Mouse (Mus musculus): ENCODE measurements around the gene Esyt3.

The Esyt3 gene

GRCm38 (mm10) chr9:99353390-99353789 lies 5.0 kb downstream of the Esyt3 start:
- no peak for DNase-seq

GRCm38 (mm10) chr9:99352964-99353363 lies 5.4 kb downstream of the Esyt3 start:
- DNase-seq, result no peak

GRCm38 (mm10) chr9:99345351-99345792 lies 13.0 kb downstream of the Esyt3 start:
- DNase-seq, result no peak

DNA sequence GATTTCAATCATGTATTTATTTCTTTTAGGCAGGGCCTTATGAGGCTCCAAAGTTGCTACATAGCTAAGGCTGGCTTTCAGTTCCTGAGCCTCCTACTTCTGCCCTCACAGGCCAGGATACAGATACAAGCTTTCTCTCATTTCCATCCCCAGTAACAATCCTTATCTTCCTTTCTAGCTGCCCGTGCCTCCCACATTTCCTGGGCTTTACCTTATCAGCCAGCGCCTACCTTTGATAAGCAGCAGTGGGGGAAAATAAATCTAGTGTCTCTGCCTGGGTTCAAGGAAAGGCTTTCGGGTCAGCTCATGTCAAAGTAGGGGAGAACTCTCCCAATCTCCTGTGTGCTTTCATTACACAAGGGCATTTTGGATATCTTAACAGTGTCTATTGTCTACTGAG lies 16.8 kb downstream of the Esyt3 start:
- DNase-seq, result no peak

- DNase-seq, result no peak
Observed at GRCm38 (mm10) chr9:99340126-99340525, 18.2 kb downstream of the Esyt3 start.

- DNase-seq, result no peak
Observed at GRCm38 (mm10) chr9:99339182-99339581, 19.2 kb downstream of the Esyt3 start.

- no peak for DNase-seq
Observed at GRCm38 (mm10) chr9:99338293-99338692, 20.1 kb downstream of the Esyt3 start.

DNA sequence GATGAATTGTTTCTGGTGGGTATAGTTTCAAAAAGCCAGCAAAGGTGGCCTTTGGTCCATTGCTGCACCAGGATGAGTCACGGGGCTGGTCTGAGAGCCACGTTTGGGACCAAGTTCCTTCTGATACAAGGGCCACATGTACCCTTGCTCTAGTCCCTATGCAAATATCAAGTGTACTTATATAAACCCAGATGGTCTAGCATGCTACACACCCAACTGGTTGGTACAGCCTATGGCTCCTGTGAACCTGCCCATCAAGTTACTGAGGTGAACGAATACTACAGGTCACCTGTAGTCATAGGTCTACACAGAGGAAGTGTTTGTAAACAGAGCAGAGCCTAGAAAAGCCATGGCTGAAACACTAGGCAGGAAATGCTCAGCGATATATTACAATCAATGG lies 21.8 kb downstream of the Esyt3 start:
- no peak for DNase-seq

GRCm38 (mm10) chr9:99326881-99327280 lies 31.5 kb downstream of the Esyt3 start:
- DNase-seq, result no peak

- DNase-seq, result no peak
Observed at GRCm38 (mm10) chr9:99325961-99326360, 32.4 kb downstream of the Esyt3 start.

- no peak for DNase-seq
Observed at GRCm38 (mm10) chr9:99325208-99325929, 33.0 kb downstream of the Esyt3 start.

DNA sequence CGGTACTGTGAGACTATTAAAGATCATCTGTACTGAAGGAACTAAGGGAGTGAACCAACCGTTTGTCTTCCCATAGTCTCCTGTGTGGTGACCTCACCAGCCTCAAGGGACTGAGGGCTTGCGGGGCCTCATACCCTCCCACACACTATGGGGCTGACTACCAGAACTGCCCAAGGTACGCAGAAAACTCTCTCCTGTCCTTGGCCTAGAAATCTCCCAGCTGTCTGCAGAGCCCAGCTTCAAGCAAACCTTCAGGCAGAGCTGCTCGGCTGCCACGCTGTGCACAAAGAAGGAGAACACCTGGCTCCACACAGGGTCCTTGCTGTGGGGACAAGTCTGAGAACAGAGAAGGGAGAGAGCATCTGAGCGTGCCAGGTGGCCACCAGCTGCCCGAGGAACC lies 38.4 kb downstream of the Esyt3 start:
- DNase-seq, result no peak

- DNase-seq, result no peak
Observed at GRCm38 (mm10) chr9:99319343-99319951, 38.9 kb downstream of the Esyt3 start.

DNA sequence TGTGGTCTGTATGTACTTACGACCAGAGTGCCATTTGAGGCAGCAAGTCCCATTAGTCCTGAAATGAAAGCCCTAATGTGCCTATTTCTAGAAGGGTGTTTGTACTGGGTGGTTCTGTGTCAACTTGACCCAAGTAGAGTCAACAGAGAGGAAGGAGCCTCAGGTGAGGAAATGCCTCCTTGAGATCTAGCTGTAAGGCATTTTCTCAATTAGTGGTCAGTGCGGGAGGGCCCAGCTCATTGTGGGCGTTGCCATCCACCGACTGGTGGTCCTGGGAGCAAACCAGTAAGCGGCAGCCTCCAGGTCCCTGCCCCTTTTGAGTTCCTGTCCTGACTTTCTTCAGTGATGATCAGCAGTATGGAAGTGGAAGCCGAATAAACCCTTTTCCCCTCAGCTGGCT lies 52.1 kb downstream of the Esyt3 start:
- DNase-seq, result no peak

DNA sequence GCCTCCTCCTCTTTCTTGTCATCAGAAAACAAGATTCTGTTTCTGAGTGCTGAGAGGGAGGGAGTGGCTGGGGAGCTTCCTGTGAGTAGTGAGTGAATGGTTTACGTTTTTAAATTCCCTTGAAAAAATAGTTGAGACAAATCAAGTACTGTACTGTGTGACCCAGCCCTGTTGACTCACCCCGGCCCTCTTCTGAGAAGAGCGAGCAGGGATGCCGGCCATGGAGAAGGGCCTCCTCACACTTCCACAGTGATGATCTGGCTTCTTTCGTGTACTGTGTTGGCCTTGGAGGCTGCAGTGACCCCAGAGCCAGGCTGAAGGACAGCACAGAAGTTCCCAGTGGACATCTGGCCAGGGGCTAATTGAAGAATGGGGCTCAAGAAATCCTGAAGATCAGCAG lies 54.1 kb downstream of the Esyt3 start:
- DNase-seq, result no peak
